Mouse (Mus musculus) intestine, postnatal 0 days (tissue): ENCODE measurements around the gene Epn3. TPM values are rescaled to one million over a fixed set of nuclear protein-coding genes. Genes with fewer than 3 reads are reported as not detected.
A peak's percentile ranks its signal among the peaks of the same experiment; 100 is the strongest.

Source experiments
- ATAC-seq: fragments of 200-750 bp; cut with Nextera tagmentation; 2 replicates; pipeline ENCODE4 v1.8.0; 2017; ENCODE audit warnings: mild to moderate bottlenecking, moderate TSS enrichment, moderate library complexity
- H3K27ac ChIP-seq: fragments of 300-500 bp; sonication (generic); 2 replicates; pipeline ENCODE4 v1.5.1; 2014; ENCODE audit warnings: mild to moderate bottlenecking, low read depth, low read length, moderate library complexity
- H3K27me3 ChIP-seq: fragments of 300-500 bp; sonication (generic); replicated peaks from 2 replicates; pipeline ENCODE4 v1.6.1; 2014; ENCODE audit warnings: low read length, mixed read lengths; ENCODE audit not compliant: control insufficient read depth, insufficient read depth
- H3K36me3 ChIP-seq: fragments of 300-500 bp; sonication (generic); 2 replicates; pipeline ENCODE4 v1.6.1; 2014; ENCODE audit warnings: mild to moderate bottlenecking, moderate library complexity; ENCODE audit not compliant: control insufficient read depth, insufficient read depth
- H3K4me1 ChIP-seq: fragments of 300-500 bp; sonication (generic); replicated peaks from 2 replicates; pipeline ENCODE4 v1.6.1; 2014; ENCODE audit warnings: antibody characterized with exemption, low read length, mixed read lengths; ENCODE audit not compliant: control insufficient read depth, insufficient read depth
- H3K4me2 ChIP-seq: fragments of 300-500 bp; sonication (generic); replicated peaks from 2 replicates; pipeline ENCODE4 v1.6.1; 2014; ENCODE audit warnings: low read depth, mild to moderate bottlenecking, moderate library complexity
- H3K4me3 ChIP-seq: fragments of 300-500 bp; sonication (generic); 2 replicates; pipeline ENCODE4 v1.5.1; 2014; ENCODE audit warnings: low read depth, low read length
- H3K9ac ChIP-seq: fragments of 300-500 bp; sonication (generic); 2 replicates; pipeline ENCODE4 v1.6.1; 2014; ENCODE audit warnings: mild to moderate bottlenecking, low read depth, low read length
- H3K9me3 ChIP-seq: fragments of 300-500 bp; sonication (generic); 2 replicates; pipeline ENCODE4 v1.6.1; 2016; ENCODE audit warnings: mixed run types; ENCODE audit not compliant: control insufficient read depth
- CTCF ChIP-seq: sonication (generic); IDR thresholded peaks from 2 replicates; pipeline ENCODE4 v1.5.1; 2016; ENCODE audit warnings: low read depth, mild to moderate bottlenecking, control low read depth, antibody characterized with exemption, moderate library complexity
- WGBS: fragments of 180-500 bp; shearing (Covaris S2); extraction: QIAGEN DNeasy Blood & Tissue Kit; methylation state at CpG from one replicate; pipeline ENCODE4 v1.1.7; 2014; 5-methylcytosine and 5-hydroxymethylcytosine counted together
- polyA plus RNA-seq: library from polyadenylated mRNA; unstranded; fragments of >200 nt; fragmentation: Nextera tagmentation; extraction: Ambion mirVana; gene quantifications from 2 replicates; pipeline ENCODE4 v1.2.1, GENCODE M21; 2015

The Epn3 gene
- polyA plus RNA-seq, 1 experiment from 2014 or later = 0.55 TPM

GRCm38 (mm10) chr11:94473707-94474543 lies 25.8 kb downstream of the Epn3 start, which contains the start of gene Cacna1g:
Gene Cacna1g, minus strand, starts transcription at chr11:94474198.
- Histone ChIP-seq H3K4me1 (peaks cover 3% of the 10 kb centered on the region; the same call in 1 of the 2 replicates), H3K9ac (peak within 1 kb of the TSS; percentile 43), H3K27ac (no peak within 1 kb of the TSS), H3K4me2 (peak within 1 kb of the TSS; percentile 88), H3K27me3 (peaks cover 59% of the 10 kb centered on the region), H3K4me3 (peak within 1 kb of the TSS; percentile 54), H3K36me3 (no peaks in the 10 kb centered on the region), H3K9me3 (no peaks in the 10 kb centered on the region)
- TF ChIP-seq CTCF = no peak
- ATAC-seq = peak; percentile 78
- under 1% methylated on average over 37 of the region's 71 CpGs for WGBS

- peak overlapping the region; percentile 43 for H3K9ac ChIP-seq
- 2% methylated on average over 52 of the region's 52 CpGs for WGBS
- no peak for TF ChIP-seq CTCF
- H3K36me3 ChIP-seq = no peaks in the 10 kb centered on the region
- H3K27ac ChIP-seq = no peak overlapping the region
- H3K4me1 ChIP-seq = peaks cover 3% of the 10 kb centered on the region; the same call in 1 of the 2 replicates
- peaks cover 57% of the 10 kb centered on the region for H3K27me3 ChIP-seq
- no peak for ATAC-seq
- H3K4me2 ChIP-seq = peak overlapping the region; percentile 88
- peak overlapping the region; percentile 54 for H3K4me3 ChIP-seq
- H3K9me3 ChIP-seq = no peaks in the 10 kb centered on the region
These were observed 26.7 kb downstream of the Epn3 start for GRCm38 (mm10) chr11:94472916-94473706.

GRCm38 (mm10) chr11:94472585-94472915 lies 27.2 kb downstream of the Epn3 start:
- Histone ChIP-seq H3K27me3 (peaks cover 52% of the 10 kb centered on the region), H3K4me2 (peak overlapping the region; percentile 88), H3K9ac (0 out of 2 replicates have a peak overlapping the region, but pooled peaks have one; percentile 43), H3K4me1 (peaks cover 3% of the 10 kb centered on the region; the same call in 1 of the 2 replicates), H3K36me3 (no peaks in the 10 kb centered on the region), H3K9me3 (no peaks in the 10 kb centered on the region), H3K27ac (no peak overlapping the region), H3K4me3 (peak overlapping the region; percentile 54)
- TF ChIP-seq CTCF = no peak
- no peak for ATAC-seq
- 2% methylated on average over 15 of the region's 15 CpGs for WGBS

GRCm38 (mm10) chr11:94471740-94472584 lies 27.8 kb downstream of the Epn3 start:
- no peaks in the 10 kb centered on the region for H3K36me3 ChIP-seq
- peaks cover 50% of the 10 kb centered on the region for H3K27me3 ChIP-seq
- TF ChIP-seq CTCF = peak; percentile 33
- WGBS = 17% methylated on average over 16 of the region's 17 CpGs
- peak overlapping the region; percentile 54 for H3K4me3 ChIP-seq
- H3K4me1 ChIP-seq = peaks cover 3% of the 10 kb centered on the region; the same call in 1 of the 2 replicates
- no peak for ATAC-seq
- H3K27ac ChIP-seq = no peak overlapping the region
- H3K4me2 ChIP-seq = peak overlapping the region; percentile 88
- 0 out of 2 replicates have a peak overlapping the region, but pooled peaks have one; percentile 43 for H3K9ac ChIP-seq
- no peaks in the 10 kb centered on the region for H3K9me3 ChIP-seq

GRCm38 (mm10) chr11:94470391-94470790 lies 29.4 kb downstream of the Epn3 start:
- no peak overlapping the region for H3K4me2 ChIP-seq

More at GRCm38 (mm10) chr11:94470391-94470790, 29.4 kb downstream of the Epn3 start:
- Histone ChIP-seq H3K36me3 (no peaks in the 10 kb centered on the region), H3K9ac (no peak overlapping the region), H3K4me3 (no peak overlapping the region), H3K9me3 (no peaks in the 10 kb centered on the region), H3K27me3 (peaks cover 38% of the 10 kb centered on the region), H3K4me1 (peaks cover 3% of the 10 kb centered on the region; the same call in 1 of the 2 replicates), H3K27ac (no peak overlapping the region)
- TF ChIP-seq CTCF = no peak
- no peak for ATAC-seq
- 46% methylated on average over 7 of the region's 7 CpGs for WGBS
